Mouse (Mus musculus): ENCODE measurements around the gene Zbtb24. TPM values are rescaled to one million over a fixed set of nuclear protein-coding genes. Genes with fewer than 3 reads are reported as not detected.
A peak's percentile ranks its signal among the peaks of the same experiment; 100 is the strongest.
"Not testable (repeated sequence)": the region's sequence is repeated elsewhere in the genome, so short reads cannot be mapped to it uniquely, and the experiment has no call there.

The Zbtb24 gene
- total RNA-seq (2014; rRNA removed; ENCODE audit: low replicate concordance) (7.7 and 15.6 TPM in 2 replicates), polyA plus RNA-seq (2015; fragmentation: Nextera tagmentation; extraction: Ambion mirVana) (10.7 and 11.6 TPM in 2 replicates)

DNA sequence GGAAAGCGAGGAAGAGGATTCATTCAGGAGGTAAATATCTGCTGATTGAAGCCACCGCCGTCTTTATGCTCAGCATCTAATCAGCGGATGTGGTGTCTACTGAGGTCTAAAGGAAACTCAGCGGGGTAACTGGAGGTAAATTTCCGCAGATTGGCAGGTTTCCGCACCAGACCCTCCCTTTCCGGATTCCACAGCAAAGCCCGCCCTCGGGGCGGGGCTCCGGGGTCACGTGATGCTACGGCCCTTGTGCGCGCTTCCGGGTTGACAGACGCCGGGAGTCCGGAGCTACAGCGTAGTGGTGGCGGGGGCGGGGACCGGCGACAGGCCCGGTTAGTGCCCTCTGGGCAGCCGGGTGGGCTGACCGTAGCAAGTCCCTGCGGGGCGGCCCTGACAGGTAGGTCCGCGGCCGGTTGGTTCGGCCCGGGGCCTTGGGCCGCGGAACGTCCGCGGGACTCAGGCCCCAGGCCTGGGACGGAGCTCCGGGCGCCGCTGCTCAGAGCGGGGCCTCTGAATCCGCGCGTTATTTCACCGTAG lies at the start of gene Zbtb24:
Zbtb24 (plus strand) TSS at position 247 of the 534 bp plus-strand sequence.
- Histone ChIP-seq H3K27me3 (ENCODE audit: control insufficient read depth, insufficient read depth, low read length) (no peaks in the 10 kb centered on the region), H3K9ac (replicated peaks; ENCODE audit: low read depth, low read length) (peak within 1 kb of the TSS; percentile 85), H3K4me2 (ENCODE audit: low read depth, low read length) (peak within 1 kb of the TSS; percentile 85), H3K4me3 (ENCODE audit: low read depth, low read length) (peak within 1 kb of the TSS; percentile 85), H3K4me1 (ENCODE audit: control insufficient read depth, insufficient read depth) (peaks cover 3% of the 10 kb centered on the region; the same call in 1 of the 2 replicates), H3K27ac (ENCODE audit: low read depth) (peak within 1 kb of the TSS; percentile 82), H3K9me3 (replicated peaks; ENCODE audit: control insufficient read depth, low read length) (no peaks in the 10 kb centered on the region), H3K36me3 (replicated peaks; ENCODE audit: control insufficient read depth, insufficient read depth, low read length) (peaks cover 6% of the 10 kb centered on the region; the same call in 1 of the 2 replicates)
- no peak for TF ChIP-seq CTCF (IDR thresholded peaks at IDR 0.05; ENCODE audit: low read depth)
- peak; percentile 52 for TF ChIP-seq EP300 (IDR thresholded peaks at IDR 0.05; ENCODE audit: low read depth)
- under 1% methylated on average over 49 of the region's 49 CpGs for WGBS
- peak; percentile 99 for ATAC-seq (ENCODE audit: insufficient read depth, low read depth)
- peak; percentile 91 for DNase-seq (ENCODE audit: low spot score)

DNA sequence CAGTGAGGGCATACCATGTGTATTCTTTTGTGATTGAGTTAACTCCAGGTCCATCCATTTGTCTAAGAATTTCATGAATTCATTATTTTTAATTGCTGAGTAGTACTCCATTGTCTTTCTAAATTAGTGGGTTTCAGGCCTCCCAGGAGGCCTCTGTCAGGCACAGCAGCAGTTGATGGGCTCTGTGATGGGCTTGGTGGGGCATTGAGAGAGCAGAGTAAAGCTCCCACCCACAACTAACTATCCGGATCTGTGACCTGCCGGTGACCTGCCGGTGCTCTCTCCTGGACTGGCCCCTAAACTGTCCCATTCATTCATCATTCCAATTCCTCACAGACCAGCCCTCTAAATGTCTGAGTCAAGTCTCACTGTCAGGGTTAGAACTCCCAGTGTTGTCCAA lies 49.1 kb upstream of the Zbtb24 start:
- no peaks in the 10 kb centered on the region for H3K36me3 ChIP-seq (replicated peaks; ENCODE audit: control insufficient read depth, insufficient read depth, low read length)
- H3K4me1 ChIP-seq (ENCODE audit: control insufficient read depth, insufficient read depth), result no peaks in the 10 kb centered on the region
- DNase-seq (ENCODE audit: low spot score) (no peak), ATAC-seq (ENCODE audit: insufficient read depth, low read depth) (no peak)
- TF ChIP-seq CTCF (IDR thresholded peaks at IDR 0.05; ENCODE audit: low read depth) (no peak), EP300 (IDR thresholded peaks at IDR 0.05; ENCODE audit: low read depth) (no peak)
- no peak overlapping the region for H3K27ac ChIP-seq (ENCODE audit: low read depth)
- H3K4me3 ChIP-seq (ENCODE audit: low read depth, low read length), result no peak overlapping the region
- H3K27me3 ChIP-seq (ENCODE audit: control insufficient read depth, insufficient read depth, low read length), result no peaks in the 10 kb centered on the region
- H3K9me3 ChIP-seq (replicated peaks; ENCODE audit: control insufficient read depth, low read length), result no peaks in the 10 kb centered on the region
- no peak overlapping the region for H3K4me2 ChIP-seq (ENCODE audit: low read depth, low read length)
- 93% methylated on average over 3 of the region's 3 CpGs for WGBS
- no peak overlapping the region for H3K9ac ChIP-seq (replicated peaks; ENCODE audit: low read depth, low read length)

DNA sequence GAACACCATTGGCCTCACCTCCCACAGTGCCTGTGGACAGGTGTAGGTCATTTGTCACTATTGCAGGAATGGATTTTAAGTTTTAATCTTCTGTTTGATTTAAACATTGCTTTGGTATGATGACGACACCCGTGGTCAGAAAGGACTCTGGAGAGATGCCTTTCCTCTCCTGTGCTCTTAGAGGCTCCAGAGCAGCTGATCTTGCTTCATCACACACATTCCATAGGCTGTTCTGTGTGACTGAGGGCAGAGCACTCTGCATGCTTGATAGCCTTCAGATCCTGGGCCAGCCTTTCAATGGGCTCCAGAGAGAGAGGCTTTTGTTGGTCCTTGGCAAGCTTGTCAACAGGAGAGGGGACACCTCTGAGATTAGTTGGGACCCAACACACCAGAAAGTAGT lies 46.8 kb upstream of the Zbtb24 start:
- H3K27me3 ChIP-seq (ENCODE audit: control insufficient read depth, insufficient read depth, low read length), result no peaks in the 10 kb centered on the region

GRCm38 (mm10) chr10:41403893-41404612 lies 46.1 kb upstream of the Zbtb24 start:
- Histone ChIP-seq H3K27me3 (ENCODE audit: control insufficient read depth, insufficient read depth, low read length) (no peaks in the 10 kb centered on the region), H3K36me3 (replicated peaks; ENCODE audit: control insufficient read depth, insufficient read depth, low read length) (no peaks in the 10 kb centered on the region), H3K4me3 (ENCODE audit: low read depth, low read length) (no peak overlapping the region), H3K27ac (ENCODE audit: low read depth) (no peak overlapping the region), H3K4me1 (ENCODE audit: control insufficient read depth, insufficient read depth) (no peaks in the 10 kb centered on the region), H3K9me3 (replicated peaks; ENCODE audit: control insufficient read depth, low read length) (no peaks in the 10 kb centered on the region), H3K9ac (replicated peaks; ENCODE audit: low read depth, low read length) (no peak overlapping the region), H3K4me2 (ENCODE audit: low read depth, low read length) (no peak overlapping the region)
- DNase-seq (ENCODE audit: low spot score) (no peak), ATAC-seq (ENCODE audit: insufficient read depth, low read depth) (no peak)
- WGBS, result 27% methylated on average over 3 of the region's 3 CpGs
- TF ChIP-seq EP300 (IDR thresholded peaks at IDR 0.05; ENCODE audit: low read depth) (no peak), CTCF (IDR thresholded peaks at IDR 0.05; ENCODE audit: low read depth) (peak; percentile 51)

More for the DNA sequence above, 46.8 kb upstream of the Zbtb24 start:
- no peak for ATAC-seq (ENCODE audit: insufficient read depth, low read depth)
- Histone ChIP-seq H3K4me1 (ENCODE audit: control insufficient read depth, insufficient read depth) (no peaks in the 10 kb centered on the region), H3K36me3 (replicated peaks; ENCODE audit: control insufficient read depth, insufficient read depth, low read length) (no peaks in the 10 kb centered on the region), H3K4me2 (ENCODE audit: low read depth, low read length) (no peak overlapping the region), H3K9me3 (replicated peaks; ENCODE audit: control insufficient read depth, low read length) (no peaks in the 10 kb centered on the region), H3K4me3 (ENCODE audit: low read depth, low read length) (no peak overlapping the region), H3K9ac (replicated peaks; ENCODE audit: low read depth, low read length) (no peak overlapping the region), H3K27ac (ENCODE audit: low read depth) (no peak overlapping the region)
- DNase-seq (ENCODE audit: low spot score), result no peak
- 23% methylated on average over 2 of the region's 2 CpGs for WGBS
- TF ChIP-seq EP300 (IDR thresholded peaks at IDR 0.05; ENCODE audit: low read depth), result no peak

- not testable (repeated sequence) for ATAC-seq (ENCODE audit: insufficient read depth, low read depth); DNase-seq (ENCODE audit: low spot score); H3K4me3 ChIP-seq (ENCODE audit: low read depth, low read length); H3K9ac ChIP-seq (replicated peaks; ENCODE audit: low read depth, low read length); H3K27me3 ChIP-seq (ENCODE audit: control insufficient read depth, insufficient read depth, low read length); H3K4me2 ChIP-seq (ENCODE audit: low read depth, low read length); H3K4me1 ChIP-seq (ENCODE audit: control insufficient read depth, insufficient read depth); H3K27ac ChIP-seq (ENCODE audit: low read depth); H3K9me3 ChIP-seq (replicated peaks; ENCODE audit: control insufficient read depth, low read length); H3K36me3 ChIP-seq (replicated peaks; ENCODE audit: control insufficient read depth, insufficient read depth, low read length)
- WGBS, result 91% methylated on average over 4 of the region's 4 CpGs
These were observed 40.0 kb upstream of the Zbtb24 start for GRCm38 (mm10) chr10:41410176-41410575.

- H3K4me3 ChIP-seq (ENCODE audit: low read depth, low read length); H3K36me3 ChIP-seq (replicated peaks; ENCODE audit: control insufficient read depth, insufficient read depth, low read length); H3K9ac ChIP-seq (replicated peaks; ENCODE audit: low read depth, low read length); H3K4me1 ChIP-seq (ENCODE audit: control insufficient read depth, insufficient read depth); H3K4me2 ChIP-seq (ENCODE audit: low read depth, low read length); H3K27me3 ChIP-seq (ENCODE audit: control insufficient read depth, insufficient read depth, low read length); H3K27ac ChIP-seq (ENCODE audit: low read depth); DNase-seq (ENCODE audit: low spot score); ATAC-seq (ENCODE audit: insufficient read depth, low read depth): not testable (repeated sequence)
- peaks cover 16% of the 10 kb centered on the region; the same call in 1 of the 2 replicates for H3K9me3 ChIP-seq (replicated peaks; ENCODE audit: control insufficient read depth, low read length)
- WGBS, result 100% methylated on average over 1 of the region's 1 CpGs
These were observed 39.4 kb upstream of the Zbtb24 start for GRCm38 (mm10) chr10:41410821-41411220.

GRCm38 (mm10) chr10:41413471-41413870 lies 36.7 kb upstream of the Zbtb24 start:
- not testable (repeated sequence) for ATAC-seq (ENCODE audit: insufficient read depth, low read depth); H3K4me3 ChIP-seq (ENCODE audit: low read depth, low read length); H3K36me3 ChIP-seq (replicated peaks; ENCODE audit: control insufficient read depth, insufficient read depth, low read length); DNase-seq (ENCODE audit: low spot score); H3K4me2 ChIP-seq (ENCODE audit: low read depth, low read length); H3K4me1 ChIP-seq (ENCODE audit: control insufficient read depth, insufficient read depth); H3K27me3 ChIP-seq (ENCODE audit: control insufficient read depth, insufficient read depth, low read length); H3K9ac ChIP-seq (replicated peaks; ENCODE audit: low read depth, low read length); H3K27ac ChIP-seq (ENCODE audit: low read depth)
- peaks cover 23% of the 10 kb centered on the region; the same call in 1 of the 2 replicates for H3K9me3 ChIP-seq (replicated peaks; ENCODE audit: control insufficient read depth, low read length)
- WGBS, result 64% methylated on average over 1 of the region's 1 CpGs

DNA sequence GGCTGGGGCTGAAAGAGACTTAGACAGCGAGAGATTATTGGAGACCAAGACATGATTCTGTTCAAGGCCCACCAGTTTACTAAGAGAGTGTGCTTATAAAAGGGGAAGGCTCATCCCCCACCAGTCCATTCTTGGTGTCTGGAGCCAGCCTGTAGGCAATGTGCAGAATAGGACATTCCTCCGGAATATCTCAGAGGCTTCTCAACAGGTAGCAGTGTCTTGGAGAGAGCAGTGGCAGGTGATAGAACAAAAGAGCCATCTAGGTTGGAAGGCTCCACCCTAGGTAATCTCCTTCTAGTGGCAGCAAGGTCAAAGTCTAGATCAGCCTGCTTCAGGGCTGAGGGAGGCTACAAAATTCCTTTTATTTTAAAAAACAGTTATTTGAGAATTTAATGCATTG lies 34.8 kb upstream of the Zbtb24 start:
- H3K9me3 ChIP-seq (replicated peaks; ENCODE audit: control insufficient read depth, low read length), result peaks cover 16% of the 10 kb centered on the region; the same call in 1 of the 2 replicates
- not testable (repeated sequence) for H3K9ac ChIP-seq (replicated peaks; ENCODE audit: low read depth, low read length); DNase-seq (ENCODE audit: low spot score); H3K4me2 ChIP-seq (ENCODE audit: low read depth, low read length); H3K4me1 ChIP-seq (ENCODE audit: control insufficient read depth, insufficient read depth); H3K27me3 ChIP-seq (ENCODE audit: control insufficient read depth, insufficient read depth, low read length); H3K27ac ChIP-seq (ENCODE audit: low read depth); H3K4me3 ChIP-seq (ENCODE audit: low read depth, low read length); H3K36me3 ChIP-seq (replicated peaks; ENCODE audit: control insufficient read depth, insufficient read depth, low read length); ATAC-seq (ENCODE audit: insufficient read depth, low read depth)
- WGBS, result 78% methylated on average over 2 of the region's 2 CpGs

Measured in heart, postnatal 0 days (tissue).